Mouse (Mus musculus): ENCODE measurements at regions not wholly inside any gene's neighbourhood (a gene's known extent, or its start where the extent isn't known, plus 50 kb on each side); places are given as distances from the start of the nearest gene placed in this dataset.

DNA sequence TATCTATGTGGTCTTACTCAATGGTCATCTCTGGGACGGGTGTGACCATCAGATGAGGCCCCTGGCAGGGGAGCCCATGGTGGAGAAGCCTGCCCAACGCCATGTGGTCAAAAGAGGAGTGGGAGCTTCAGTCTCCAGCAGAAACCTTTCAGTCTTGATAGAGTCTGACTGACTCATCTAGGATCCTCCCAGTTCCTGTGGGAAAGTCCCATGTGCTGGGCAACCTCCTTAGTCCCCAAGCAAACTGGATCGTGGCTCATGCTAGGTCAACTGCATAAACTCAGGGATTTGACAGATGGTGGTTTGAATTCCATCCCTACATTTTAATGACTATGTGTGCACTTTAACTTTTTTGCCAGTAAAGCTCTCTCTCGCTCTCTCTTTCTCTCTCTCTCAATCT, 55.4 kb upstream of the Tpm1 start:
- TF ChIP-seq GATA1 (IDR thresholded peaks at IDR 0.05; ENCODE audit: borderline replicate concordance, low read length) (no peak), CTCF (IDR thresholded peaks at IDR 0.05; ENCODE audit: low read depth, low read length) (no peak)

Data from G1E (cell line).